Mouse (Mus musculus) liver, adult 2 months (tissue): ENCODE results near the gene Cdk6. TPM values are rescaled to one million over a fixed set of nuclear protein-coding genes. Genes with fewer than 3 reads are reported as not detected.
A peak's percentile ranks its signal among the peaks of the same experiment; 100 is the strongest.

Experiments used
- DNase-seq: peaks from one replicate; pipeline ENCODE4 v3.0.0-alpha.2; 2011; ENCODE audit warnings: low read depth, low spot score; ENCODE audit errors: extremely low read depth
- H3K27ac ChIP-seq: fragments of 200-500 bp; replicated peaks from 2 replicates; pipeline ENCODE4 v1.5.1; 2012; ENCODE audit warnings: low read depth, mild to moderate bottlenecking, control low read depth, inconsistent platforms, low read length; ENCODE audit not compliant: insufficient read depth
- H3K27me3 ChIP-seq: fragments of 200-500 bp; 2 replicates; pipeline ENCODE4 v1.6.1; 2012; ENCODE audit warnings: mild to moderate bottlenecking, moderate library complexity, low read length, inconsistent platforms; ENCODE audit not compliant: control insufficient read depth, insufficient read depth
- H3K36me3 ChIP-seq: fragments of 200-500 bp; 2 replicates; pipeline ENCODE4 v1.6.1; 2012; ENCODE audit warnings: low read length, inconsistent platforms; ENCODE audit not compliant: control insufficient read depth, insufficient read depth
- H3K4me1 ChIP-seq: fragments of 200-500 bp; 2 replicates; pipeline ENCODE4 v1.6.1; 2011; ENCODE audit warnings: low read length; ENCODE audit not compliant: control insufficient read depth, insufficient read depth
- H3K4me3 ChIP-seq: fragments of 200-500 bp; 2 replicates; pipeline ENCODE4 v1.5.1; 2011; ENCODE audit warnings: low read depth, mild to moderate bottlenecking, control low read depth, low read length, moderate library complexity; ENCODE audit not compliant: insufficient read depth
- H3K79me2 ChIP-seq: fragments of 200-500 bp; 2 replicates; pipeline ENCODE4 v1.6.1; 2012; ENCODE audit warnings: inconsistent platforms, mild to moderate bottlenecking, low read length, moderate library complexity; ENCODE audit not compliant: control insufficient read depth, insufficient read depth
- H3K9ac ChIP-seq: fragments of 200-500 bp; 2 replicates; pipeline ENCODE4 v1.6.1; 2012; ENCODE audit warnings: low read depth, mild to moderate bottlenecking, control low read depth, inconsistent platforms, low read length
- CTCF ChIP-seq: fragments of 200-500 bp; IDR thresholded peaks from 2 replicates; pipeline ENCODE4 v1.5.1; 2011; ENCODE audit warnings: low read depth, low read length, control low read depth
- POLR2A ChIP-seq: fragments of 200-500 bp; IDR thresholded peaks from 2 replicates; pipeline ENCODE4 v1.6.1; 2011; ENCODE audit warnings: low read length, control low read depth; ENCODE audit not compliant: insufficient read depth; ENCODE audit errors: extremely low read depth
- WGBS: fragments of 180-500 bp; shearing (Covaris S2); methylation state at CpG from one replicate; pipeline ENCODE4 v1.1.7; 2018; 5-methylcytosine and 5-hydroxymethylcytosine counted together
- polyA plus RNA-seq: library from polyadenylated mRNA; depleted of rRNA; stranded (reverse); fragments of >200 nt; gene quantifications from 2 replicates; pipeline ENCODE4 v1.2.3, GENCODE M21; 2012
- total RNA-seq: library from RNA; depleted of rRNA; stranded (reverse); fragments of >200 nt; gene quantifications from 2 replicates; pipeline ENCODE4 v1.2.3, GENCODE M21; 2014

Cdk6 gene
- total and polyA plus RNA-seq, 2 experiments: 6.1 to 9.9 TPM

GRCm38 (mm10) chr5:3385078-3385477 lies 43.8 kb downstream of the Cdk6 start:
- DNase-seq: no peak
- H3K4me1 ChIP-seq: peaks cover 13% of the 10 kb centered on the region
- peaks cover 8% of the 10 kb centered on the region for H3K79me2 ChIP-seq
- H3K36me3 ChIP-seq: no peaks in the 10 kb centered on the region
- 87% methylated on average over 1 of the region's 1 CpGs for WGBS
- H3K27ac ChIP-seq: no peak overlapping the region
- no peak overlapping the region for H3K4me3 ChIP-seq
- TF ChIP-seq POLR2A (no peak), CTCF (no peak)
- H3K9ac ChIP-seq: no peak overlapping the region
- H3K27me3 ChIP-seq: no peaks in the 10 kb centered on the region

GRCm38 (mm10) chr5:3386021-3386730 lies 44.9 kb downstream of the Cdk6 start:
- Histone ChIP-seq H3K4me1 (peaks cover 13% of the 10 kb centered on the region), H3K9ac (no peak overlapping the region), H3K27me3 (no peaks in the 10 kb centered on the region), H3K27ac (peak overlapping the region; percentile 4; the same call in 1 of the 2 replicates), H3K36me3 (peaks cover 2% of the 10 kb centered on the region; the same call in 1 of the 2 replicates), H3K4me3 (no peak overlapping the region), H3K79me2 (peaks cover 5% of the 10 kb centered on the region; the same call in 1 of the 2 replicates)
- DNase-seq: peak; percentile 66
- no peak for TF ChIP-seq POLR2A
- no peak for TF ChIP-seq CTCF
- 17% methylated on average over 7 of the region's 7 CpGs for WGBS

GRCm38 (mm10) chr5:3386731-3387087 lies 45.4 kb downstream of the Cdk6 start:
- 26% methylated on average over 4 of the region's 4 CpGs for WGBS
- Histone ChIP-seq H3K4me3 (no peak overlapping the region), H3K4me1 (peaks cover 11% of the 10 kb centered on the region), H3K27ac (no peak overlapping the region), H3K9ac (no peak overlapping the region), H3K79me2 (peaks cover 5% of the 10 kb centered on the region; the same call in 1 of the 2 replicates), H3K36me3 (peaks cover 2% of the 10 kb centered on the region; the same call in 1 of the 2 replicates), H3K27me3 (no peaks in the 10 kb centered on the region)
- TF ChIP-seq POLR2A (no peak), CTCF (no peak)
- no peak for DNase-seq

GRCm38 (mm10) chr5:3387138-3387537 lies 45.9 kb downstream of the Cdk6 start:
- H3K27ac ChIP-seq: no peak overlapping the region
- DNase-seq: peak; percentile 62
- H3K79me2 ChIP-seq: peaks cover 5% of the 10 kb centered on the region; the same call in 1 of the 2 replicates
- TF ChIP-seq POLR2A: no peak
- no peaks in the 10 kb centered on the region for H3K27me3 ChIP-seq
- peaks cover 11% of the 10 kb centered on the region for H3K4me1 ChIP-seq
- 12% methylated on average over 5 of the region's 5 CpGs for WGBS
- H3K9ac ChIP-seq: no peak overlapping the region
- H3K4me3 ChIP-seq: no peak overlapping the region
- H3K36me3 ChIP-seq: peaks cover 2% of the 10 kb centered on the region; the same call in 1 of the 2 replicates

GRCm38 (mm10) chr5:3392856-3393255 lies 51.6 kb downstream of the Cdk6 start:
- H3K4me1 ChIP-seq: no peaks in the 10 kb centered on the region
- no peak overlapping the region for H3K4me3 ChIP-seq
- H3K27ac ChIP-seq: no peak overlapping the region
- WGBS: 39% methylated on average over 3 of the region's 3 CpGs
- peaks cover 19% of the 10 kb centered on the region; the same call in 1 of the 2 replicates for H3K79me2 ChIP-seq
- H3K27me3 ChIP-seq: no peaks in the 10 kb centered on the region
- DNase-seq: no peak
- TF ChIP-seq CTCF (no peak), POLR2A (no peak)
- peaks cover 5% of the 10 kb centered on the region; the same call in 1 of the 2 replicates for H3K36me3 ChIP-seq
- no peak overlapping the region for H3K9ac ChIP-seq

- H3K79me2 ChIP-seq: peaks cover 20% of the 10 kb centered on the region; the same call in 1 of the 2 replicates
Measured at GRCm38 (mm10) chr5:3394145-3394544, 52.9 kb downstream of the Cdk6 start.

More at GRCm38 (mm10) chr5:3394145-3394544, 52.9 kb downstream of the Cdk6 start:
- Histone ChIP-seq H3K27me3 (no peaks in the 10 kb centered on the region), H3K36me3 (peaks cover 5% of the 10 kb centered on the region; the same call in 1 of the 2 replicates), H3K4me1 (no peaks in the 10 kb centered on the region), H3K4me3 (no peak overlapping the region), H3K9ac (no peak overlapping the region), H3K27ac (no peak overlapping the region)
- no peak for DNase-seq
- WGBS: 93% methylated on average over 7 of the region's 7 CpGs
- TF ChIP-seq CTCF (no peak), POLR2A (no peak)
